ENCODE assay signal across 9 mouse cellular contexts in the genomic region with DNA sequence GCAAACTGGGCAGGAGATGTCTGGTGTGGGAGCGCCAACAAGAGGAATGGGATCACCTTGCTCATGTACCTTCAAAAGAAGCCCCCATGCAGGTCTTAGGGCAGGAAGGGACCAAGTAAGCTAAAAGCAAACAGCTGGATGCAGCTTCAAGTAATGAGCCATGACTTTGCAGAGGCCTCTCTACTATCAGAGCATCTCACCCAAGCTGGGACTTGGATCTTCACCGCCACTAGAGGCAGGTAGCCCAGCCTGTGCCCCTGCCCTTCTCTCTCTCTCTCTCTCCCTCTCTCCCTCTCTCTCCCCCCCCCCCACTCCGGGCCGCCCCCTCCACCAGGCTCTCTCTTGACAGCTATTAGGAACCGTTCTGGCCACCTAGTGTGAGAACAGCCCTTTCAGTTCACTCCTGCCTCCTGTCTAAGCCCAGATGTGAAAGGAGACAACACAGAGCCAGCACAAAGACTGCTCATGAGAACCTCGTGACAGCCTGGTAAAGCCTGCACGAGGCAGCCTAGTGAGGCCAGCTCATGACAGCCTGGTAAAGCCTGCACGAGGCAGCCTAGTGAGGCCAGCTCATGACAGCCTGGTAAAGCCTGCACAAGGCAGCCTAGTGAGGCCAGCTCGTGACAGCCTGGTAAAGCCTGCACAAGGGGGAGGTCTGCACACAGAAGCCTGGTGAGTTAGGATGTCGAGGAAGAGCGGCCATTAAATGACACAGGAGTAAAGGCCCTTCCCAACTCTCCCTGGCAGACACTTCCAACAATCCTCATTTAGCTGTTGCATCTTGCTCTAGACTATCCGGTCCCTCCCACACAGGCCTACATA.
DNase-seq lines count a peak whose midpoint lies in the region; ATAC-seq and TF ChIP-seq lines count a peak whose summit lies in the region.
"Had no signal": no experiment of that assay in that cellular context is flagged by ENCODE, and none has a peak within 500 bp of the region (broad histone marks: within the 10 kb centered on the region; RNA-seq: fewer than 3 reads in every experiment).

No protein-coding gene starts in this region.

- no peaks in the 10 kb centered on the region for H3K36me3 ChIP-seq in embryonic facial prominence, embryonic 12.5 days
- H3K36me3 ChIP-seq in hindbrain, embryonic 12.5 days = no peaks in the 10 kb centered on the region
- H3K36me3 ChIP-seq in midbrain, embryonic 14.5 days (ENCODE audit: control insufficient read depth, insufficient read depth, low read length) = no peaks in the 10 kb centered on the region

- peaks cover 65% of the 10 kb centered on the region for H3K4me1 ChIP-seq in embryonic facial prominence, embryonic 12.5 days
- peaks cover 68% of the 10 kb centered on the region for H3K4me1 ChIP-seq in hindbrain, embryonic 12.5 days
- peaks cover 55% of the 10 kb centered on the region for H3K4me1 ChIP-seq in midbrain, embryonic 14.5 days (ENCODE audit: control insufficient read depth, insufficient read depth, low read length)

- no peaks in the 10 kb centered on the region for H3K9me3 ChIP-seq in embryonic facial prominence, embryonic 12.5 days
- H3K9me3 ChIP-seq in hindbrain, embryonic 12.5 days (replicated peaks) = no peaks in the 10 kb centered on the region
- H3K9me3 ChIP-seq in midbrain, embryonic 14.5 days (ENCODE audit: control insufficient read depth, low read length) = no peaks in the 10 kb centered on the region

- H3K4me3 ChIP-seq in layer of hippocampus, adult 2 months = no peak overlapping the region
- no peak overlapping the region for H3K4me3 ChIP-seq in embryonic facial prominence, embryonic 12.5 days
- H3K4me3 ChIP-seq in hindbrain, embryonic 12.5 days = no peak overlapping the region
- H3K4me3 ChIP-seq in midbrain, embryonic 14.5 days (replicated peaks; ENCODE audit: low read depth, low read length) = no peak overlapping the region

- peak overlapping the region; percentile 67 for H3K27ac ChIP-seq in layer of hippocampus, adult 2 months
- H3K27ac ChIP-seq in embryonic facial prominence, embryonic 12.5 days = peak overlapping the region; percentile 69
- peak overlapping the region; percentile 65 for H3K27ac ChIP-seq in hindbrain, embryonic 12.5 days
- H3K27ac ChIP-seq in midbrain, embryonic 14.5 days (replicated peaks; ENCODE audit: low read depth, low read length) = peak overlapping the region; percentile 56; the same call in 1 of the 2 replicates

- no peak for TF ChIP-seq CTCF in layer of hippocampus, adult 2 months (conservative IDR thresholded peaks at IDR 0.05)

- H3K9ac ChIP-seq in embryonic facial prominence, embryonic 12.5 days = no peak overlapping the region
- H3K9ac ChIP-seq in hindbrain, embryonic 12.5 days = no peak overlapping the region
- no peak overlapping the region for H3K9ac ChIP-seq in midbrain, embryonic 14.5 days (replicated peaks; ENCODE audit: low read length)

- H3K27me3 ChIP-seq in embryonic facial prominence, embryonic 12.5 days = no peaks in the 10 kb centered on the region
- H3K27me3 ChIP-seq in hindbrain, embryonic 12.5 days = peaks cover 15% of the 10 kb centered on the region; the same call in 1 of the 2 replicates
- H3K27me3 ChIP-seq in midbrain, embryonic 14.5 days (ENCODE audit: control insufficient read depth, insufficient read depth, low read length) = no peaks in the 10 kb centered on the region

- ATAC-seq in embryonic facial prominence, embryonic 12.5 days (ENCODE audit: insufficient number of reproducible peaks, insufficient read depth, low FRiP score, low TSS enrichment) = no peak
- ATAC-seq in hindbrain, embryonic 12.5 days (ENCODE audit: low FRiP score) = no peak
- 0 out of 2 replicates have a peak, but pooled peaks have one; percentile 9 for ATAC-seq in midbrain, embryonic 14.5 days (ENCODE audit: low FRiP score, low TSS enrichment)
- no peak for ATAC-seq in megakaryocyte, adult 5-6 weeks (ENCODE audit: poor library complexity, severe bottlenecking)

- no peak overlapping the region for H3K4me2 ChIP-seq in embryonic facial prominence, embryonic 12.5 days (replicated peaks)
- H3K4me2 ChIP-seq in hindbrain, embryonic 12.5 days (replicated peaks) = no peak overlapping the region
- H3K4me2 ChIP-seq in midbrain, embryonic 14.5 days (ENCODE audit: low read length) = no peak overlapping the region

- 34% methylated on average over 12 of the region's 12 CpGs for WGBS in embryonic facial prominence, embryonic 12.5 days
- WGBS in hindbrain, embryonic 12.5 days = 22% methylated on average over 12 of the region's 12 CpGs
- WGBS in midbrain, embryonic 14.5 days = 22% methylated on average over 12 of the region's 12 CpGs

- no peak for DNase-seq in layer of hippocampus, adult 2 months (ENCODE audit: low spot score in 2 of 2)
- no peak for DNase-seq in layer of hippocampus, postnatal 36 days
- DNase-seq in midbrain, embryonic 14.5 days = peak; percentile 37
- DNase-seq in adrenal gland, postnatal 25 days = no peak
- no peak for DNase-seq in thymus, postnatal 36 days
- DNase-seq: right cerebral cortex, postnatal 14 days had no signal
